Mouse (Mus musculus): ENCODE data around the gene Abca5. TPM values are rescaled to one million over a fixed set of nuclear protein-coding genes. Genes with fewer than 3 reads are reported as not detected.

The Abca5 gene
- polyA plus RNA-seq, 2 experiments = 0.23 to 0.58 TPM

DNA sequence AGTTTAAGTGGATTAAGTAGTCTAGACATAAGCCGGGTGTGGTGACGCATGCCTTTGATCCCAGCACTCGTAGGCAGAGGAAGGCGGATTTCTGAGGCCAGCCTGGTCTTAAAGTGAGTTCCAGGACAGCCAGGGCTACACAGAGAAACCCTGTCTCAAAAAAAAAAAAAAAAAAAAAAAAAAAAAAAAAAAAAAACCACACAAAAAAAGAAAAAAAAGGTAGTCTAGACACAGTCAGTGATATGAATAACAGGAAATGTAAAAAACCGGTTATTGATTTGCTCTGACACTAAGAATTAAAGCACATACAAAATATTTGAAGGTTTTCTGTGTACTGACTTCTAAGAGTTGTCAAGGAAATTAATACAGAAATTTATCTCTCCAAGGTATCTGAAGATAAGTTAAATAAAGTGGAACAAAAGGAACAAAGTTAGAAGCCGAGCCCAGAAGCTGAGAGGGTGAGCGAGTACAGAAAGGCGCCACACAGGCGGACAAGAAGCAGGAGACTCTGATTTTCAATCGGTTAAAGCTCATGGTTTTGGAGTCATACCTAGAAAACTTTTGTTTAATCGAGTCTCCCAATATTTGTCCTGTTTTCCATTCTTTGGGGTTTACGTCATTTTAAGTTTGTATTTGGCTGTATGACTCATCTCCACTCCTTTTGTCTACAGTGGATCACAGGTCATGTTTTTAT is 30.9 kb downstream of the Abca5 start:
- ATAC-seq (ENCODE audit: insufficient read depth) (no peak), DNase-seq (ENCODE audit: low read depth in 3 of 3, low spot score in 3 of 3) (no peak)
- no peaks in the 10 kb centered on the region for H3K36me3 ChIP-seq (replicated peaks; ENCODE audit: control insufficient read depth, insufficient read depth, low read depth)
- no peak overlapping the region for H3K27ac ChIP-seq
- H3K27me3 ChIP-seq (ENCODE audit: control insufficient read depth, insufficient read depth, low read length) = no peaks in the 10 kb centered on the region
- no peak overlapping the region for H3K4me2 ChIP-seq (ENCODE audit: low read depth)
- 70% methylated on average over 12 of the region's 12 CpGs for WGBS (ENCODE audit: insufficient replicate concordance)
- TF ChIP-seq CTCF (IDR thresholded peaks at IDR 0.05; ENCODE audit: low read depth) (no peak), EP300 (IDR thresholded peaks at IDR 0.05; ENCODE audit: low read depth) (no peak)
- H3K9ac ChIP-seq (replicated peaks) = no peak overlapping the region
- H3K4me3 ChIP-seq (ENCODE audit: insufficient read depth in 1 of 2, low read depth in 2 of 2, low read length in 2 of 2) = no peak overlapping the region
- H3K9me3 ChIP-seq (ENCODE audit: control insufficient read depth, low read length) = no peaks in the 10 kb centered on the region
- no peaks in the 10 kb centered on the region for H3K4me1 ChIP-seq (replicated peaks; ENCODE audit: control insufficient read depth in 2 of 2, insufficient read depth in 2 of 2, low read length in 1 of 2)

DNA sequence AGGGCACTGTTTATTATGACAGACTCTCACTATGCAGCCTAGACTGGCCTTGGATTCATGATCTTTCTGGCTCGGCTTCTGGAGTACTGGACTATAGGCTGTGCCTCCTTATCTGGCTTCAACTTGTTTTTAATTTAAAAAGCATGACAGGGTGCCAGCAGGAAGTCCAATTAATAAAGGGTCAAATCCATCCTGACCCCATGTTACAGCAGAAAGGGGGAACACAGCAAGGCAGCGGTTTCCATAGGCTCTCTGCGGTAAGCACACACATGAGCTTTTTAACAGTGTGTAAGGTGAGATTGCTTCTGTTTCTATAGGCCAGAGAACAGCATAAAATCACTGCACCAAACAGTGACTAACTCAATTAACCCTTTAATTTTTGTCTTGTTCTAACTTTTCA is 34.1 kb downstream of the Abca5 start:
- 68% methylated on average over 3 of the region's 3 CpGs for WGBS (ENCODE audit: insufficient replicate concordance)

DNA sequence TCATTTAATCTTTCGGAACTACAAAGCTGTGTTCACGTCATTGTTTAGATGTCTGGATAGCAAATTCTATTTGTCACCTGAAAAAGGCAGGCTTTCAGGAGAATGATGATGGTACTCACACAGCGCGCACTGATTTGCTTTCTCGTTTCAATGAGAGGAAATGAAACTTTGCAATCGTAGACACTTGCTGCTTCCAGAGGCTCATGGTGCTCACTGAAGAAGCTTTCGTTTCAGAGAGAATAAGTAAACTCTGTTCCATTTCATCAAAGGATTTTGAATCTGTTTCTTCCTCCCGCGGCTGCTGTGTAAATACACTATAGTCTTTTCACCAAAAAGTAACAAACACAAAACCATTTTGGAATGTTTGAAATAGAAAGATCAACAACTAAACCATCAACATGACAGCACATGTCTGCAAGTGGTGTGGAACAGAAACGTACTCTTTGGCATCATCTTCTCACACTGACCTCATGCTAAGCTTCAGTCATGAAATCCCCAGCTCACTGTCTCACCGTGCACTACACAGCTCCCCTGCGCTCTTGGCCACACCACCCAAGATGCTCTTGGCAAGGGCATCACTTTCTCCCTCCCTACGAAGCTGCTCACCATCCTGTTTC is 39.5 kb downstream of the Abca5 start:
- WGBS (ENCODE audit: insufficient replicate concordance) = 70% methylated on average over 13 of the region's 13 CpGs
- no peaks in the 10 kb centered on the region for H3K36me3 ChIP-seq (replicated peaks; ENCODE audit: control insufficient read depth, insufficient read depth, low read depth)
- no peak overlapping the region for H3K9ac ChIP-seq (replicated peaks)
- H3K27me3 ChIP-seq (ENCODE audit: control insufficient read depth, insufficient read depth, low read length) = no peaks in the 10 kb centered on the region
- DNase-seq (ENCODE audit: low read depth in 3 of 3, low spot score in 3 of 3) (no peak), ATAC-seq (ENCODE audit: insufficient read depth) (no peak)
- H3K4me2 ChIP-seq (ENCODE audit: low read depth) = no peak overlapping the region
- no peak overlapping the region for H3K27ac ChIP-seq
- TF ChIP-seq CTCF (IDR thresholded peaks at IDR 0.05; ENCODE audit: low read depth) (no peak), EP300 (IDR thresholded peaks at IDR 0.05; ENCODE audit: low read depth) (no peak)
- no peak overlapping the region for H3K4me3 ChIP-seq (ENCODE audit: insufficient read depth in 1 of 2, low read depth in 2 of 2, low read length in 2 of 2)
- no peaks in the 10 kb centered on the region for H3K4me1 ChIP-seq (replicated peaks; ENCODE audit: control insufficient read depth in 2 of 2, insufficient read depth in 2 of 2, low read length in 1 of 2)
- no peaks in the 10 kb centered on the region for H3K9me3 ChIP-seq (ENCODE audit: control insufficient read depth, low read length)

More for the DNA sequence above, 34.1 kb downstream of the Abca5 start:
- Histone ChIP-seq H3K4me1 (replicated peaks; ENCODE audit: control insufficient read depth in 2 of 2, insufficient read depth in 2 of 2, low read length in 1 of 2) (no peaks in the 10 kb centered on the region), H3K36me3 (replicated peaks; ENCODE audit: control insufficient read depth, insufficient read depth, low read depth) (no peaks in the 10 kb centered on the region), H3K9me3 (ENCODE audit: control insufficient read depth, low read length) (no peaks in the 10 kb centered on the region), H3K4me2 (ENCODE audit: low read depth) (no peak overlapping the region), H3K4me3 (ENCODE audit: insufficient read depth in 1 of 2, low read depth in 2 of 2, low read length in 2 of 2) (no peak overlapping the region), H3K9ac (replicated peaks) (no peak overlapping the region), H3K27me3 (ENCODE audit: control insufficient read depth, insufficient read depth, low read length) (no peaks in the 10 kb centered on the region), H3K27ac (no peak overlapping the region)
- ATAC-seq (ENCODE audit: insufficient read depth) = no peak
- DNase-seq (ENCODE audit: low read depth in 3 of 3, low spot score in 3 of 3) = no peak
- TF ChIP-seq CTCF (IDR thresholded peaks at IDR 0.05; ENCODE audit: low read depth) = no peak
- no peak for TF ChIP-seq EP300 (IDR thresholded peaks at IDR 0.05; ENCODE audit: low read depth)

DNA sequence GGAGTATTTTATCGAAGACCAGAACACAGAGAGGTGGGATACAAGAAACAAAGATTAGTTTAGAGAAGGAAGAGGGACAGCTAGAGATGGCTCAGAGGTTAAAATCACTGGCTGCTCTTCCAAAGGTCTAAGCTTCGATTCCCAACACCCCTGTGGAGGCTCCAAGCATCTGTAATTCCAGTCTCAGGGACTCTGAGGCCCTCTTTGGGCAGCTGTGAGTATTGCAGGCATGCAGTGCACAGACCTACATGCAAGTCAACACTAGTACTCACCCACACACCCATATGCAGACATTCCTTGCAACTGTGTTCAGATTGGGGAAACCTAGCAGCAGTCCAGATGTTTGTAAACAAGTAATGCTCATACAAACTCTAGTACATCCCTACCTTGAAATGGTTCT is 46.9 kb downstream of the Abca5 start:
- 61% methylated on average over 2 of the region's 2 CpGs for WGBS (ENCODE audit: insufficient replicate concordance)
- Histone ChIP-seq H3K4me2 (ENCODE audit: low read depth) (no peak overlapping the region), H3K9me3 (ENCODE audit: control insufficient read depth, low read length) (no peaks in the 10 kb centered on the region), H3K9ac (replicated peaks) (no peak overlapping the region), H3K4me1 (replicated peaks; ENCODE audit: control insufficient read depth in 2 of 2, insufficient read depth in 2 of 2, low read length in 1 of 2) (peaks cover 3 to 4% of the 10 kb centered on the region in 2 experiments; a peak in 2 of 4 replicates), H3K4me3 (ENCODE audit: insufficient read depth in 1 of 2, low read depth in 2 of 2, low read length in 2 of 2) (no peak overlapping the region), H3K27me3 (ENCODE audit: control insufficient read depth, insufficient read depth, low read length) (no peaks in the 10 kb centered on the region), H3K36me3 (replicated peaks; ENCODE audit: control insufficient read depth, insufficient read depth, low read depth) (no peaks in the 10 kb centered on the region), H3K27ac (no peak overlapping the region)
- no peak for DNase-seq (ENCODE audit: low read depth in 3 of 3, low spot score in 3 of 3)
- ATAC-seq (ENCODE audit: insufficient read depth) = no peak
- TF ChIP-seq CTCF (IDR thresholded peaks at IDR 0.05; ENCODE audit: low read depth) (peak; percentile 45), EP300 (IDR thresholded peaks at IDR 0.05; ENCODE audit: low read depth) (no peak)

DNA sequence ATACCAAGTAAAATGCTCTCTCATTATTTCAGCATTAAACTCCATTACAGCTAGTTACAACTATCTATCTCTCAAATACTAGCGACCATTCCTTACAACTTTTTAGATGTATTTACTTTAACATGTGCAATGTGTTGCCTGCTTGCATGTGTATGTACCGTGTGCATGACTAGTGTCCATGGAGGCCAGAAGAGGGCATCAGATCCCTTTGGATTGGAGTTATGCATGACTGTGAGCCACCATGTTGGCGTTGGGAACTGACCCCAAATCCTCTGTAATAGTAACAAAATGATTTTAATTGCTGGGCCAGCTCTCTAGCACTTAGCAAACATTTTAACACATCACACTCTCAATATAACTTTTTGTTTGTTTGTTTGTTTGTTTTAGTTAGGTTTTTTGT is 49.1 kb downstream of the Abca5 start:
- no peaks in the 10 kb centered on the region for H3K27me3 ChIP-seq (ENCODE audit: control insufficient read depth, insufficient read depth, low read length)
- no peaks in the 10 kb centered on the region for H3K36me3 ChIP-seq (replicated peaks; ENCODE audit: control insufficient read depth, insufficient read depth, low read depth)
- no peak for ATAC-seq (ENCODE audit: insufficient read depth)
- no peak for DNase-seq (ENCODE audit: low read depth in 3 of 3, low spot score in 3 of 3)
- H3K4me2 ChIP-seq (ENCODE audit: low read depth) = no peak overlapping the region
- no peak overlapping the region for H3K9ac ChIP-seq (replicated peaks)
- H3K4me1 ChIP-seq (replicated peaks; ENCODE audit: control insufficient read depth in 2 of 2, insufficient read depth in 2 of 2, low read length in 1 of 2) = peaks cover 3 to 9% of the 10 kb centered on the region in 2 experiments; a peak in 2 of 4 replicates
- no peaks in the 10 kb centered on the region for H3K9me3 ChIP-seq (ENCODE audit: control insufficient read depth, low read length)
- TF ChIP-seq CTCF (IDR thresholded peaks at IDR 0.05; ENCODE audit: low read depth) = peak; percentile 29
- TF ChIP-seq EP300 (IDR thresholded peaks at IDR 0.05; ENCODE audit: low read depth) = no peak
- 62% methylated on average over 3 of the region's 3 CpGs for WGBS (ENCODE audit: insufficient replicate concordance)
- no peak overlapping the region for H3K4me3 ChIP-seq (ENCODE audit: insufficient read depth in 1 of 2, low read depth in 2 of 2, low read length in 2 of 2)
- no peak overlapping the region for H3K27ac ChIP-seq

Measured in liver, embryonic 14.5 days (tissue).